Mouse (Mus musculus) kidney, postnatal 0 days (tissue): ENCODE data around the gene Pum2. TPM values are rescaled to one million over a fixed set of nuclear protein-coding genes. Genes with fewer than 3 reads are reported as not detected.
"Not testable (repeated sequence)": the region's sequence is repeated elsewhere in the genome, so short reads cannot be mapped to it uniquely, and the experiment has no call there.

Experiments used
- ATAC-seq: fragments of 200-750 bp; cut with Nextera tagmentation; replicated peaks from 2 replicates; pipeline ENCODE4 v1.8.0; 2017; ENCODE audit warnings: low read depth, moderate number of reproducible peaks, moderate TSS enrichment, moderate library complexity; ENCODE audit not compliant: low FRiP score
- DNase-seq: peaks from one replicate; pipeline ENCODE4 v3.0.0-alpha.2; 2016; ENCODE audit warnings: low spot score
- H3K27ac ChIP-seq: fragments of 300-500 bp; sonication (generic); 2 replicates; pipeline ENCODE4 v1.5.1; 2014; ENCODE audit warnings: mild to moderate bottlenecking
- H3K27me3 ChIP-seq: fragments of 300-500 bp; sonication (generic); 2 replicates; pipeline ENCODE4 v1.6.1; 2014; ENCODE audit warnings: low read length, mixed read lengths; ENCODE audit not compliant: insufficient read depth
- H3K36me3 ChIP-seq: fragments of 300-500 bp; sonication (generic); 2 replicates; pipeline ENCODE4 v1.6.1; 2014; ENCODE audit warnings: low read length, mixed read lengths; ENCODE audit not compliant: insufficient read depth
- H3K4me1 ChIP-seq: fragments of 300-500 bp; sonication (generic); replicated peaks from 2 replicates; pipeline ENCODE4 v1.6.1; 2014; ENCODE audit warnings: antibody characterized with exemption, low read length, mixed read lengths; ENCODE audit not compliant: insufficient read depth
- H3K4me2 ChIP-seq: fragments of 300-500 bp; sonication (generic); 2 replicates; pipeline ENCODE4 v1.6.1; 2014; ENCODE audit warnings: mild to moderate bottlenecking, low read length, moderate library complexity, mixed read lengths
- H3K4me3 ChIP-seq: fragments of 300-500 bp; sonication (generic); replicated peaks from 2 replicates; pipeline ENCODE4 v1.5.1; 2014; ENCODE audit warnings: low read depth, low read length
- H3K9ac ChIP-seq: fragments of 300-500 bp; sonication (generic); 2 replicates; pipeline ENCODE4 v1.6.1; 2014; ENCODE audit warnings: low read depth, low read length
- H3K9me3 ChIP-seq: fragments of 300-500 bp; sonication (generic); replicated peaks from 2 replicates; pipeline ENCODE4 v1.6.1; 2016; ENCODE audit warnings: low read length, inconsistent platforms, mixed read lengths
- CTCF ChIP-seq: IDR thresholded peaks from 2 replicates; pipeline ENCODE4 v1.5.1; 2016; ENCODE audit warnings: antibody characterized with exemption, low read depth, mild to moderate bottlenecking, moderate library complexity
- WGBS: fragments of 180-500 bp; shearing (Covaris S2); extraction: QIAGEN DNeasy Blood & Tissue Kit; methylation state at CpG from one replicate; pipeline ENCODE4 v1.1.7; 2014; 5-methylcytosine and 5-hydroxymethylcytosine counted together
- polyA plus RNA-seq: library from polyadenylated mRNA; unstranded; fragments of >200 nt; fragmentation: Nextera tagmentation; extraction: Ambion mirVana; gene quantifications from 2 replicates; pipeline ENCODE4 v1.2.1, GENCODE M21; 2015

Pum2 gene
- polyA plus RNA-seq, 1 experiment from 2014 or later = 35.5 TPM

- Histone ChIP-seq H3K27me3 (no peaks in the 10 kb centered on the region), H3K4me3 (peak overlapping the region; percentile 98), H3K9ac (peak overlapping the region; percentile 100), H3K27ac (peak overlapping the region; percentile 99), H3K9me3 (no peaks in the 10 kb centered on the region), H3K4me1 (peaks cover 9% of the 10 kb centered on the region; the same call in 1 of the 2 replicates), H3K36me3 (no peaks in the 10 kb centered on the region), H3K4me2 (peak overlapping the region; percentile 65)
- 0% methylated on average over 20 of the region's 20 CpGs for WGBS
- DNase-seq = no peak
- no peak for ATAC-seq
- no peak for TF ChIP-seq CTCF
These were observed 982 bp downstream of the Pum2 start for GRCm38 (mm10) chr12:8674891-8675341.

- H3K9ac ChIP-seq = peak overlapping the region; percentile 100
- no peaks in the 10 kb centered on the region for H3K27me3 ChIP-seq
- peaks cover 9% of the 10 kb centered on the region; the same call in 1 of the 2 replicates for H3K4me1 ChIP-seq
- ATAC-seq (no peak), DNase-seq (peak; percentile 55)
- H3K9me3 ChIP-seq = no peaks in the 10 kb centered on the region
- peak overlapping the region; percentile 98 for H3K4me3 ChIP-seq
- no peak for TF ChIP-seq CTCF
- peak overlapping the region; percentile 65 for H3K4me2 ChIP-seq
- H3K36me3 ChIP-seq = no peaks in the 10 kb centered on the region
- 0% methylated on average over 7 of the region's 7 CpGs for WGBS
- H3K27ac ChIP-seq = peak overlapping the region; percentile 99
These were observed 1.4 kb downstream of the Pum2 start for GRCm38 (mm10) chr12:8675361-8675760.

GRCm38 (mm10) chr12:8676341-8676740 is 2.4 kb downstream of the Pum2 start:
- no peak overlapping the region; the same call in 1 of the 2 replicates for H3K4me3 ChIP-seq
- H3K4me1 ChIP-seq = peaks cover 9% of the 10 kb centered on the region; the same call in 1 of the 2 replicates
- no peak for TF ChIP-seq CTCF
- WGBS = 55% methylated on average over 6 of the region's 6 CpGs
- H3K9ac ChIP-seq = no peak overlapping the region
- no peaks in the 10 kb centered on the region for H3K27me3 ChIP-seq
- H3K4me2 ChIP-seq = peak overlapping the region; percentile 65
- no peaks in the 10 kb centered on the region for H3K9me3 ChIP-seq
- H3K36me3 ChIP-seq = no peaks in the 10 kb centered on the region
- ATAC-seq = no peak
- no peak for DNase-seq
- H3K27ac ChIP-seq = 0 out of 2 replicates have a peak overlapping the region, but pooled peaks have one; percentile 19

- no peak overlapping the region for H3K27ac ChIP-seq
- no peaks in the 10 kb centered on the region for H3K9me3 ChIP-seq
- peaks cover 9% of the 10 kb centered on the region; the same call in 1 of the 2 replicates for H3K4me1 ChIP-seq
- no peak overlapping the region for H3K9ac ChIP-seq
- H3K27me3 ChIP-seq = no peaks in the 10 kb centered on the region
- DNase-seq = no peak
- H3K4me3 ChIP-seq = no peak overlapping the region
- TF ChIP-seq CTCF = no peak
- ATAC-seq = no peak
- no peaks in the 10 kb centered on the region for H3K36me3 ChIP-seq
- no peak overlapping the region for H3K4me2 ChIP-seq
These were observed 4.0 kb downstream of the Pum2 start for GRCm38 (mm10) chr12:8677926-8678325.

GRCm38 (mm10) chr12:8684200-8684599 is 10.3 kb downstream of the Pum2 start:
- Histone ChIP-seq H3K9me3 (no peaks in the 10 kb centered on the region), H3K9ac (no peak overlapping the region), H3K27ac (no peak overlapping the region), H3K36me3 (no peaks in the 10 kb centered on the region), H3K4me3 (no peak overlapping the region), H3K27me3 (no peaks in the 10 kb centered on the region), H3K4me1 (no peaks in the 10 kb centered on the region), H3K4me2 (no peak overlapping the region)
- ATAC-seq (no peak), DNase-seq (no peak)
- 90% methylated on average over 1 of the region's 1 CpGs for WGBS
- no peak for TF ChIP-seq CTCF

GRCm38 (mm10) chr12:8685036-8685435 is 11.1 kb downstream of the Pum2 start:
- no peak for TF ChIP-seq CTCF
- Histone ChIP-seq H3K4me3 (no peak overlapping the region), H3K36me3 (no peaks in the 10 kb centered on the region), H3K27me3 (no peaks in the 10 kb centered on the region), H3K9ac (no peak overlapping the region), H3K27ac (no peak overlapping the region), H3K9me3 (no peaks in the 10 kb centered on the region), H3K4me2 (no peak overlapping the region), H3K4me1 (no peaks in the 10 kb centered on the region)
- ATAC-seq = no peak
- no peak for DNase-seq
- 96% methylated on average over 3 of the region's 3 CpGs for WGBS

GRCm38 (mm10) chr12:8689882-8690281 is 15.9 kb downstream of the Pum2 start:
- H3K27ac ChIP-seq, H3K4me3 ChIP-seq, H3K9me3 ChIP-seq, H3K27me3 ChIP-seq, H3K4me1 ChIP-seq, H3K36me3 ChIP-seq, ATAC-seq, H3K9ac ChIP-seq, DNase-seq, H3K4me2 ChIP-seq: not testable (repeated sequence)
- WGBS = 94% methylated on average over 2 of the region's 3 CpGs
